Mouse (Mus musculus) heart, postnatal 0 days (tissue): ENCODE data around the gene Rhbg. TPM values are rescaled to one million over a fixed set of nuclear protein-coding genes. Genes with fewer than 3 reads are reported as not detected.
A peak's percentile ranks its signal among the peaks of the same experiment; 100 is the strongest.
"Not testable (repeated sequence)": the region's sequence is repeated elsewhere in the genome, so short reads cannot be mapped to it uniquely, and the experiment has no call there.

Source experiments
- ATAC-seq: fragments of 200-750 bp; cut with Nextera tagmentation; 2 replicates; pipeline ENCODE4 v1.8.0; 2017; ENCODE audit warnings: low read depth, moderate number of reproducible peaks, moderate library complexity; ENCODE audit not compliant: insufficient read depth
- DNase-seq: peaks from one replicate; pipeline ENCODE4 v3.0.0-alpha.2; 2016; ENCODE audit warnings: low spot score
- H3K27ac ChIP-seq: fragments of 300-500 bp; sonication (generic); 2 replicates; pipeline ENCODE4 v1.5.1; 2014; ENCODE audit warnings: low read depth, mild to moderate bottlenecking
- H3K27me3 ChIP-seq: fragments of 300-500 bp; sonication (generic); 2 replicates; pipeline ENCODE4 v1.6.1; 2014; ENCODE audit warnings: low read length, mixed read lengths; ENCODE audit not compliant: control insufficient read depth, insufficient read depth
- H3K36me3 ChIP-seq: fragments of 300-500 bp; sonication (generic); replicated peaks from 2 replicates; pipeline ENCODE4 v1.6.1; 2014; ENCODE audit warnings: low read length, mixed read lengths; ENCODE audit not compliant: control insufficient read depth, insufficient read depth
- H3K4me1 ChIP-seq: fragments of 300-500 bp; sonication (generic); 2 replicates; pipeline ENCODE4 v1.6.1; 2014; ENCODE audit warnings: antibody characterized with exemption; ENCODE audit not compliant: control insufficient read depth, insufficient read depth
- H3K4me2 ChIP-seq: fragments of 300-500 bp; sonication (generic); 2 replicates; pipeline ENCODE4 v1.6.1; 2014; ENCODE audit warnings: low read depth, mild to moderate bottlenecking, low read length, moderate library complexity
- H3K4me3 ChIP-seq: fragments of 300-500 bp; sonication (generic); 2 replicates; pipeline ENCODE4 v1.5.1; 2014; ENCODE audit warnings: low read depth, low read length
- H3K9ac ChIP-seq: fragments of 300-500 bp; sonication (generic); replicated peaks from 2 replicates; pipeline ENCODE4 v1.6.1; 2014; ENCODE audit warnings: low read depth, low read length, mixed read lengths
- H3K9me3 ChIP-seq: fragments of 300-500 bp; sonication (generic); replicated peaks from 2 replicates; pipeline ENCODE4 v1.6.1; 2016; ENCODE audit warnings: low read length; ENCODE audit not compliant: control insufficient read depth
- CTCF ChIP-seq: IDR thresholded peaks from 2 replicates; pipeline ENCODE4 v1.5.1; 2016; ENCODE audit warnings: antibody characterized with exemption, control low read depth, low read depth
- EP300 ChIP-seq: IDR thresholded peaks from 2 replicates; pipeline ENCODE4 v1.6.1; 2016; ENCODE audit warnings: antibody characterized with exemption, low read depth
- WGBS: fragments of 180-500 bp; shearing (Covaris S2); extraction: QIAGEN DNeasy Blood & Tissue Kit; methylation state at CpG from one replicate; pipeline ENCODE4 v1.1.7; 2014; 5-methylcytosine and 5-hydroxymethylcytosine counted together
- polyA plus RNA-seq: library from polyadenylated mRNA; unstranded; fragments of >200 nt; fragmentation: Nextera tagmentation; extraction: Ambion mirVana; gene quantifications from 2 replicates; pipeline ENCODE4 v1.2.1, GENCODE M21; 2015
- total RNA-seq: library from RNA; depleted of rRNA; stranded (reverse); fragments of >200 nt; gene quantifications from 2 replicates; pipeline ENCODE4 v1.2.3, GENCODE M21; 2014; ENCODE audit warnings: low replicate concordance

The Rhbg gene
- total and polyA plus RNA-seq, 2 experiments from 2014 or later = not detected

- DNase-seq = no peak
- Histone ChIP-seq H3K4me3 (no peak overlapping the region), H3K27me3 (no peaks in the 10 kb centered on the region), H3K9me3 (no peaks in the 10 kb centered on the region), H3K36me3 (no peaks in the 10 kb centered on the region), H3K9ac (no peak overlapping the region), H3K27ac (no peak overlapping the region), H3K4me2 (no peak overlapping the region), H3K4me1 (no peaks in the 10 kb centered on the region)
- ATAC-seq = no peak
- TF ChIP-seq CTCF = no peak
- TF ChIP-seq EP300 = no peak
- WGBS = 84% methylated on average over 2 of the region's 2 CpGs
These were observed 25.5 kb upstream of the Rhbg start for GRCm38 (mm10) chr3:88280035-88280434.

DNA sequence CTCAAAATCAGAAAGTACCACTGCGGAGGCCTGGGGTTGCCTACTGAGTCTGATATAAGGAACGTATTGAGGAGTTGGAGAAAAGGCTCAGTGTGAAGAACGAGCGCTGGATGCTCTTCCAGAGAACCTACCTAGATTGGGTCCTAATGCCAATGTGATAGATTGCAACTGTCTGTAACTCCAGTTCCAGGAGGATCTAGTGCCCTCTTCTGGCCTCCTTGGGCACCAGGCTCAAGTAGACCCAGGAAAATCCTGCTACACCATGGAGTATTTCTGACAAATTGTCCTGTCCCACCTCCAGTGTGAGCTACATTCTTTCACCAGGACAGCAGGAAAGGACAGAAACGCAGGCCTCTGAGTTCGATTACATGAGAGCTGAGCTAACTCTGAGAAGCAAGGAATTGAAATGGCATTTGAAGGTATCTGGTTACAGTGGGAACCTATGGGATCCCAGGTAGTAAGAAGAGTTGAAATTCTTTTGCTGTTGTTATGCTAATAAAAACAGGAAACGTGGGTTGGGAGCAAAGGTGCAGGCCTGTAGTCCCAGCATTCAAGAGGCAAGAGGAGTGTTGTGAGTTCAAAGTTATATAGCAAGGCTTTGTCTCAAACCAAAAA lies 22.1 kb upstream of the Rhbg start:
- no peak overlapping the region for H3K4me2 ChIP-seq
- H3K9me3 ChIP-seq = no peaks in the 10 kb centered on the region
- no peaks in the 10 kb centered on the region for H3K36me3 ChIP-seq
- no peak for DNase-seq
- no peak overlapping the region for H3K9ac ChIP-seq
- H3K27me3 ChIP-seq = no peaks in the 10 kb centered on the region
- TF ChIP-seq CTCF = peak; percentile 44
- TF ChIP-seq EP300 = no peak
- no peak for ATAC-seq
- H3K4me3 ChIP-seq = no peak overlapping the region
- H3K4me1 ChIP-seq = no peaks in the 10 kb centered on the region
- no peak overlapping the region for H3K27ac ChIP-seq
- 37% methylated on average over 7 of the region's 7 CpGs for WGBS

DNA sequence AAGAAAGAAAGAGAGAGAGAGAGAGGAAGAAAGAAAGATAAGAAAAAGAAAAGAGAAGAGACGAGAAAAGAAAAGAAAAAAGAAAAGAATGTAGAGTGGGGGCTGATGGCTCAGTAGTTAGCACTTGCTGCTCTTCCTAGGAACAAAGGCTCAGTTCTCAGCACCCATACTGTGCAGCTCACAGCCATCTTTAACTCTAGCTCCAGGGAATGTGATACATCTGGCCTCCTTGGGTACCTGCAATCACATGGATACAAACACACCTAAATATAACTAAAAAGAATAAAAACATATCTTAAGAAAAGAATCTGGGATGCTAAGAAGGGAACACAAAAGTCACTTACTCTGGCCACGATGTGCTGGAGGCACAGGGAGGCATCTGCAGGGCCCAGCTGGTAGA lies 21.6 kb upstream of the Rhbg start:
- H3K9ac ChIP-seq = no peak overlapping the region
- H3K36me3 ChIP-seq = no peaks in the 10 kb centered on the region
- ATAC-seq (no peak), DNase-seq (no peak)
- no peaks in the 10 kb centered on the region for H3K27me3 ChIP-seq
- no peak for TF ChIP-seq CTCF
- no peak for TF ChIP-seq EP300
- no peaks in the 10 kb centered on the region for H3K9me3 ChIP-seq
- 69% methylated on average over 2 of the region's 2 CpGs for WGBS
- no peaks in the 10 kb centered on the region for H3K4me1 ChIP-seq
- H3K4me2 ChIP-seq = no peak overlapping the region
- no peak overlapping the region for H3K27ac ChIP-seq
- H3K4me3 ChIP-seq = no peak overlapping the region

GRCm38 (mm10) chr3:88274002-88274401 lies 19.5 kb upstream of the Rhbg start:
- Histone ChIP-seq H3K27ac (no peak overlapping the region), H3K36me3 (no peaks in the 10 kb centered on the region), H3K9me3 (no peaks in the 10 kb centered on the region), H3K4me3 (no peak overlapping the region), H3K4me1 (no peaks in the 10 kb centered on the region), H3K9ac (no peak overlapping the region), H3K27me3 (no peaks in the 10 kb centered on the region), H3K4me2 (no peak overlapping the region)
- 92% methylated on average over 4 of the region's 4 CpGs for WGBS
- TF ChIP-seq EP300 (no peak), CTCF (no peak)
- DNase-seq = no peak
- ATAC-seq = no peak

DNA sequence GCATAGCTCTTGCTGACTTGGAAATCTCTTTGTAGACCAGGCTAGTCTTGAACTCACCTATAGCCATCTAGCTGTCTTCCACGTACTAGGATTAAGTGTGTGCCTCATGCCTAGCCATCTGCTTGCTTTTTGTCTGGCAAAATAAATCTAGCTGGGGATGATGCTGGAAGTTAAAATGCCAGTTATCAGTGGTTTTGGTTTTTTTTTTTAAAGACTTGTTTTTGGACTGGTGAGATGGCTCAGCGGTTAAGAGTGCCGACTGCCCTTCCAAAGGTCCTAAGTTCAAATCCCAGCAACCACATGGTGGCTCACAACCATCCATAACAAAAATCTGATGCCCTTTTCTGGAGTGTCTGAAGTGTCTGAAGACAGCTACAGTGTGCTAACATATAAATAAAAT lies 17.4 kb upstream of the Rhbg start:
- H3K9me3 ChIP-seq = no peaks in the 10 kb centered on the region
- H3K27ac ChIP-seq = no peak overlapping the region
- TF ChIP-seq CTCF = no peak
- no peak for TF ChIP-seq EP300
- no peak for ATAC-seq
- H3K4me3 ChIP-seq = no peak overlapping the region
- no peak overlapping the region for H3K9ac ChIP-seq
- 86% methylated on average over 3 of the region's 3 CpGs for WGBS
- DNase-seq = no peak
- no peaks in the 10 kb centered on the region for H3K36me3 ChIP-seq
- no peaks in the 10 kb centered on the region for H3K27me3 ChIP-seq
- no peaks in the 10 kb centered on the region for H3K4me1 ChIP-seq
- H3K4me2 ChIP-seq = no peak overlapping the region

DNA sequence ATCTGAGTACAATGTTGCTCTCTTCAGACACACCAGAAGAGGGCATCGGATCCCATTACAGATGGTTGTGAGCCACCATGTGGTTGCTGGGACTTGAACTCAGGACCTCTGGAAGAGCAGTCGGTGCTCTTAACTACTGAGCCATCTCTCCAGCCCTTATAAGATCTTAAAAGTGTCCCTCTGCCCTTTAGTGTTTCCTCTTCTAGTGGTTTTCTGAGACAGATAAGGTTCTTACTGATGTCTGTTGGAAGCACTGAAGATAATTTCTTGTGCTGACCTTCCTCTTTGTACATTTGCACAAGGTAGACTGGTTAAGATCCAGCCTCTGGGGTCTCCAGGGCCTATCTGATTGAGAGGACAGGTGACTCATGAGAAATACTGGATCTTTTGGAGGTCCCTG lies 16.8 kb upstream of the Rhbg start:
- 81% methylated on average over 2 of the region's 2 CpGs for WGBS
- not testable (repeated sequence) for H3K36me3 ChIP-seq, H3K9ac ChIP-seq, H3K9me3 ChIP-seq, DNase-seq, H3K27ac ChIP-seq, H3K27me3 ChIP-seq, H3K4me1 ChIP-seq, ATAC-seq, H3K4me3 ChIP-seq, H3K4me2 ChIP-seq
